Mouse (Mus musculus) embryonic stem cell, embryonic (primary cell): ENCODE data around the gene Tmed5.

Source experiments
- CTCF ChIA-PET, 4 experiments: fragments of 300-600 bp in 2 of 4; fragments of 350-600 bp in 2 of 4; sonication (Branson Sonifier 250); formaldehyde crosslinking; loops; one replicate each; lab custom pipeline; 2022; ENCODE audit warnings: inconsistent platforms in 2 of 4; lab: Charles Lee
- POLR2A ChIA-PET, 4 experiments: fragments of 300-600 bp in 2 of 4; fragments of 350-600 bp in 2 of 4; sonication (Branson Sonifier 250); formaldehyde crosslinking; loops; one replicate each; lab custom pipeline; 2022; ENCODE audit warnings: antibody characterized with exemption in 4 of 4, inconsistent platforms in 1 of 4; lab: Charles Lee

The Tmed5 gene

GRCm38 (mm10) chr5:108132441-108133243 is at the start of gene Tmed5, which contains the start of gene Ccdc18:
TSS of gene Tmed5 (minus strand) at chr5:108132620.
TSS of gene Ccdc18 (plus strand) at chr5:108132875.
- ChIA-PET CTCF (no interaction called here), POLR2A (interaction anchor here in 1 of 4 experiments (0.9 to 1.1 kb wide), 2 partner anchors 67 kb away, joined by 3 read pairs; partner anchors contain the start of gene Mtf2)

DNA sequence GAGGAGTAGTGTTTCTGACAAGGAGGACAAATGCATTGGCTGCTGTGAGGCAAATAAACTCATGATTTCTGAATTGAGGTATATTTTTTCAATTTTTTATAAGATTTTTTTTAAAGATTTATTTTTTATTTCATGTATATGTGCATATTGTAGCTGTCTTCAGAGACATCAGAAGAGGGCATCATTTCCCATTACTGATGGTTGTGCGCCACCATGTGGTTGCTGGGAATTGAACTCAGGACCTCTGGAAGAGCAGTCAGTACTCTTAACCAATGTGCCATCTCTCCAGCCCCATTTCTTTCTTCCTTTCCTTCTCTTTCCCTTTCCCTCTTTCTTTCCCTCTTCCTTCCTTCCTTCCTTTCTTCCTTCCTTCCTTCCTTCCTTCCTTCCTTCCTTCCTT is 31.3 kb upstream of the Tmed5 start:
- ChIA-PET POLR2A (interaction anchor here in 1 of 4 experiments (0.5 to 1.0 kb wide), 2 partner anchors 36 to 129 kb away, joined by 3 to 4 read pairs; no protein-coding TSS in a partner anchor), CTCF (interaction anchor here (0.6 to 2.2 kb wide), 16 partner anchors 12 to 1474 kb away, joined by 3 to 14 read pairs (median 3); partner anchors contain the start of gene Dr1 (in 1 of the 4))

DNA sequence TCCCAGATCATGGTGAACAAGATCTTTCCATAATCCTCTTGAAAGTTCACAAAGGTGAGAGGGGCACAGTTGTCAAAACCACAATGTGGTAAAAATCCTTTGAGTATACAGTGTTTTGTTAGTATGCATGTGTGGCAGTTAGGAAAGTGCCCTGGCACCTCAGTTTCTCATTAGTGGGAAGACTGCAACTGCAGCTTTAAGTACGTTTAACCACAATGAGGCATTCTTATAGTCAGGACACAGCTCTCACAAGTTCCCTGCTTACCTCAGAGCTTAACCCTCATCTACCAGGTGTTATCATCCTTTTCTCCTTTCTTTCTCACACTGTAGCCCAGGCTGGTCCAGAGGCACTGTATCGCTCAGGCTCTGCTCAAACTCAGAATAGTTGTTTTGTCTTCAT is 28.4 kb upstream of the Tmed5 start:
- CTCF ChIA-PET, result interaction anchor here in 2 of 4 experiments (0.6 to 1.6 kb wide), 3 partner anchors 127 to 130 kb away, joined by 3 to 8 read pairs (median 4); no protein-coding TSS in a partner anchor
- POLR2A ChIA-PET, result interaction anchor here in 1 of 4 experiments (1.3 kb wide), 2 partner anchors 9 to 130 kb away, joined by 4 read pairs; no protein-coding TSS in a partner anchor

GRCm38 (mm10) chr5:108152592-108152991 is 20.2 kb upstream of the Tmed5 start:
- CTCF ChIA-PET, result no interaction called here
- POLR2A ChIA-PET, result interaction anchor here in 2 of 4 experiments (0.9 to 1.3 kb wide), 3 partner anchors 9 to 102 kb away, joined by 3 to 4 read pairs (median 3); no protein-coding TSS in a partner anchor

GRCm38 (mm10) chr5:108131849-108132440 is 475 bp downstream of the Tmed5 start:
- POLR2A ChIA-PET, result interaction anchor here in 2 of 4 experiments (1.0 to 1.9 kb wide), 7 partner anchors 9 to 66 kb away, joined by 3 to 12 read pairs (median 4); partner anchors contain the start of gene Mtf2 (in 1 of the 2)
- CTCF ChIA-PET, result no interaction called here

- ChIA-PET CTCF (interaction anchor here (0.6 to 1.4 kb wide), 13 partner anchors 10 to 675 kb away, joined by 3 to 14 read pairs (median 4); no protein-coding TSS in a partner anchor), POLR2A (interaction anchor here (0.7 to 5.0 kb wide), 45 partner anchors 9 to 548 kb away, joined by 3 to 32 read pairs (median 4); partner anchors contain the start of genes Mtf2 (in 2 of the 4) and Dgkq (in 1 of the 4))
Observed at GRCm38 (mm10) chr5:108120221-108120900, 12.1 kb downstream of the Tmed5 start.

DNA sequence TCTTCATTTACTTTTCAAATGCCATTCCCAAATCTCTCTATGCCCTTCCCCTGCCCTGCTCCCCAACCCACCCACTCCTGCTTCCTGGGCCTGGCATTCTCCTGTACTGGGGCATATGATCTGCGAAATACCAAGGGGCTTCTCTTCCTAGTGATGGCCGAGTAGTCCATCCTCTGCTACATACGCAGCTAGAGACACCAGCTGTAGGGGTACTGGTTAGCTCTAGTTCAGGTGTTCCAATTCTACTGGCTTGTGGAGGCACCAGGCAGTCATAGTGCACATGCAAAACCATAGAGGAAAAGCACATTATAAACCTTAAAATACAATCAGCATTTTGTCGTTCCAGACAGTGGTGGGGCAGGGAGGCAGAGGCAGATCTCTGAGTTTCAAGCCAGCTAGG is 14.7 kb downstream of the Tmed5 start:
- POLR2A ChIA-PET, result interaction anchor here (0.5 to 3.9 kb wide), 25 partner anchors 8 to 178 kb away, joined by 3 to 43 read pairs (median 4); partner anchors contain the start of gene Mtf2 (in 3 of the 4)
- CTCF ChIA-PET, result no interaction called here

GRCm38 (mm10) chr5:108109346-108109745 is 23.1 kb downstream of the Tmed5 start:
- CTCF ChIA-PET, result interaction anchor here in 2 of 4 experiments (0.6 to 0.9 kb wide), 2 partner anchors 18 to 75 kb away, joined by 3 read pairs; no protein-coding TSS in a partner anchor
- POLR2A ChIA-PET, result interaction anchor here (0.7 to 3.6 kb wide), 21 partner anchors 8 to 75 kb away, joined by 3 to 39 read pairs (median 6); partner anchors contain the start of gene Mtf2 (in 2 of the 4)

DNA sequence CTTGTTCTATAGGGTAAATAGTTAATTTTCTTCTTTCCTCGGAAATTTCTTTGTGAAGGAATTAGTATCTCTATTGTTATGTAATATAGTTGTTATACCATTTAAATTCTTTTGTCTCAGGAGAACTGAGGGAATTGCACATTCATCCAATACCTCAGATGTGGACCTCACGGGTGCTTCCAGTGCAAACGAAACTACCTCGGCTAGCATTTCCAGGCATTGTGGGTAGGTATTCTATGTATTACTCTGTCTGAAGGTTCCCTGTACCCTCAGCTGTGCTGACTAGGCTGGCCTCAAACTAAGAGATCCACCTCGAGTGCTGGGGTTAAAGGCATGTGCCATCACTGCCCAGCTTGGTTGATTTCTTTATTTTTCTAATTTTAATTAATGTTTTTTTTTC is 28.1 kb downstream of the Tmed5 start:
- POLR2A ChIA-PET, result interaction anchor here (0.6 to 6.7 kb wide), 33 partner anchors 9 to 69 kb away, joined by 3 to 95 read pairs (median 8); partner anchors contain the start of gene Mtf2 (in 2 of the 4)
- CTCF ChIA-PET, result interaction anchor here (0.7 to 1.8 kb wide), 6 partner anchors 16 to 179 kb away, joined by 3 to 5 read pairs (median 3); no protein-coding TSS in a partner anchor

DNA sequence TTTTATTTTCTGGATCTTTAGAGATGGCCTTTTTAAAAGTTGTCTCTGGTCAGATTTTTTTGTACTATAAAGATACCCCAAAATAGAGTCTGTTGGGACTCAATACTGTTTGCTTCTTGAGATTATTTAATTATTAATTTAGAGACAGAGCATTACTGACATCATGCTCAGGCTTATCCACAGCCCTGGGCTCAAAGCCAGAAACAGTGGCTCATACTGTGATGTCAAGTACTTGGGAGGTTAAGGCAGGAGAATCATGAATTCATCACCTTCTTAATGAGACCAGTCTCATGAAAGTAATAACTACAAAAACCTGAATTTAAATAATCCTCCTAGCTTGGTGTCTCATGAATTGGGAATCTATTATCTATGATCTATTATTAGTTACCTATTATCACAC is 32.2 kb downstream of the Tmed5 start:
- POLR2A ChIA-PET, result interaction anchor here in 2 of 4 experiments (0.6 to 6.7 kb wide), 12 partner anchors 7 to 66 kb away, joined by 3 to 95 read pairs (median 4); partner anchors contain the start of gene Mtf2 (in 1 of the 2)

DNA sequence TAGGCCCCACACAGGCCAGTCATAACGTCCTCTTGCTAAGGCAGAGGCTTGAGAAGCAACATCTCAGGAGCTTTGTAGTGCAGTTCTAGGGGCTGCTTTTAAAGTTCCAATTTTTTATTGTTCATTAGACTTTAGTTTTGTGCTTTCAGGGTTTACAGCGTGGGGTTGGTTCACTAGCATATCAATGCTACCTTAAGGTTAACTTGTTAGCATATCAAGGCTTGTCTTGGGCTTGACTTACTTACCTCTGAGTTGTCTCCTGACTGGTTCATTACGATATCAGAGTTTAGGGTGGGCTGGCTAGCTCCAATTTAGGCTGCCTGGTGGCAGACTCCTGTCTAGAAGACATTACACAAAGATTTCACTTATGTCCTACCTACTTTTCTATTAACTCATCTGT is 34.7 kb downstream of the Tmed5 start:
- ChIA-PET POLR2A (interaction anchor here (0.6 to 4.1 kb wide), 52 partner anchors 8 to 125 kb away, joined by 3 to 44 read pairs (median 5); partner anchors contain the start of gene Mtf2 (in 3 of the 4)), CTCF (interaction anchor here in 1 of 4 experiments (0.8 to 0.9 kb wide), 2 partner anchors 11 to 22 kb away, joined by 3 read pairs; no protein-coding TSS in a partner anchor)

More for the DNA sequence above, 32.2 kb downstream of the Tmed5 start:
- CTCF ChIA-PET, result no interaction called here

GRCm38 (mm10) chr5:108092731-108093130 is 39.7 kb downstream of the Tmed5 start:
- ChIA-PET CTCF (interaction anchor here in 2 of 4 experiments (1.5 to 1.6 kb wide), 2 partner anchors 15 to 58 kb away, joined by 3 read pairs; no protein-coding TSS in a partner anchor), POLR2A (interaction anchor here in 3 of 4 experiments (1.0 to 25.0 kb wide), 28 partner anchors 10 to 184 kb away, joined by 3 to 1243 read pairs (median 10); partner anchors contain the start of gene Mtf2 (in 3 of the 3))

DNA sequence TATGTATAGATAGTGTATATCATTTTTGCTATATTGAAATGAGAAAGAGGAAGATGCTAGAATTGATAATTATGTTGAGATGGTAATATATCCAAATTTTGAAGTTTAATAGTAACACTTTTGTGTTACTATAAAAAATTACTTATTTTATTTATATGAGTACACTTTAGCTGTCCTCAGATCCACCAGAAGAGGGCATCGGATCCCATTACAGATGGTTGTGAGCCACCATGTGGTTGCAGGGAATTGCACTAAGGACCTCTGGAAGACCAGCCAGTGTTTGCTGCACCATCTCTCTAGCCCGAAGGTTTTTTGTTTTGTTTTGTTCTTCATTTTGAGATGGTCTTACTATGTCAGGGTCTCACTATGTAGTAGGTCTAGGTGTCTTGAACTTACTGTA is 47.0 kb downstream of the Tmed5 start:
- POLR2A ChIA-PET, result interaction anchor here in 3 of 4 experiments (0.7 to 25.0 kb wide), 18 partner anchors 6 to 121 kb away, joined by 3 to 1243 read pairs (median 9); partner anchors contain the start of gene Mtf2 (in 2 of the 3)

DNA sequence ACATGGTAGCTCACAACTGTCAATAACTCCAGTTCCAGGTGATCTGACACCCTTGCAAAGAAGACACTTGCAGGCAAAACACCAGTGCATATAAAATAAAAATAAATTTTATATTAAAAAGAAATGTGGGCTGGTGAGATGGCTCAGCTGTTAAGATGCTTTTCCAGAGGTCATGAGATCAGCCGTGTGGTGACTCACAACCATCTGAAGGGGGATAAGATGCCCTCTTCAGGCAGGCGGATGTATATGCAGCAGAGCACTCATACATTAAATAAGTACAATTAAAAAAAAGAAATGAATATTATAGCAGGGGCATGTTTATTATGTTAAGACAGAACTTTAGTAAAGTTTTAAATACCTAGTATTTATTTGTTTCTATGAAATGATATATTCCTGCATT is 50.0 kb downstream of the Tmed5 start:
- ChIA-PET CTCF (interaction anchor here in 2 of 4 experiments (0.9 to 1.6 kb wide), 3 partner anchors 9 to 16 kb away, joined by 4 to 5 read pairs (median 4); partner anchors contain the start of gene Mtf2 (in 1 of the 2)), POLR2A (interaction anchor here in 3 of 4 experiments (0.6 to 25.0 kb wide), 24 partner anchors 8 to 94 kb away, joined by 3 to 1243 read pairs (median 8); partner anchors contain the start of gene Mtf2 (in 3 of the 3))

More for the DNA sequence above, 47.0 kb downstream of the Tmed5 start:
- CTCF ChIA-PET, result interaction anchor here in 1 of 4 experiments (1.1 kb wide), 1 partner anchor 42 kb away, joined by 5 read pairs; no protein-coding TSS in a partner anchor

DNA sequence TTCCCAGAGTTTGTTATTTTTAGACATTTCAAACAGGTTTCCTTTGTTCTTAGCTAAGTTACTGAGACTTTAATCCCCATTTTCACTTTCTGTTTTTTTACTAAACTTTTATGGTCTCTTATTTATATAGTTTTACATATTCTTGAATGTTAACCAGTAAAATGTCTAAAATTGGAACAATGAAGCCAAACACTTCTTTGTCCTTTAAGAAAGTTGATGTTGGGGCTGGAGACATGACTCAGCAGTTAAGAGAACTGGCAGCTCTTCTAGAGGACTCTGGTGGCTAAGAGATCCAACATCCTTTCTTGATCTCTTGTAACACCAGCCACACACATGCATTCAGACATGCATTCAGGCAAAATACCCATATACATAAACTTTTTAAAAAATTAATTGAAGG is 52.8 kb downstream of the Tmed5 start:
- POLR2A ChIA-PET, result interaction anchor here in 3 of 4 experiments (0.9 to 25.0 kb wide), 29 partner anchors 9 to 233 kb away, joined by 3 to 1243 read pairs (median 7); partner anchors contain the start of genes Mtf2 (in 3 of the 3) and Pigg (in 1 of the 3)
- CTCF ChIA-PET, result interaction anchor here in 2 of 4 experiments (0.6 kb wide), 2 partner anchors 282 to 302 kb away, joined by 3 to 5 read pairs; no protein-coding TSS in a partner anchor

GRCm38 (mm10) chr5:108076833-108077540 is 55.4 kb downstream of the Tmed5 start:
- CTCF ChIA-PET, result interaction anchor here (0.8 to 1.5 kb wide), 6 partner anchors 14 to 215 kb away, joined by 3 to 6 read pairs (median 4); no protein-coding TSS in a partner anchor

More at GRCm38 (mm10) chr5:108076833-108077540, 55.4 kb downstream of the Tmed5 start:
- POLR2A ChIA-PET, result interaction anchor here (0.7 to 25.0 kb wide), 55 partner anchors 7 to 235 kb away, joined by 3 to 1243 read pairs (median 6); partner anchors contain the start of genes Mtf2 (in 4 of the 4), Dr1 (in 1 of the 4) and Pigg (in 1 of the 4)
